In the genomic region with DNA sequence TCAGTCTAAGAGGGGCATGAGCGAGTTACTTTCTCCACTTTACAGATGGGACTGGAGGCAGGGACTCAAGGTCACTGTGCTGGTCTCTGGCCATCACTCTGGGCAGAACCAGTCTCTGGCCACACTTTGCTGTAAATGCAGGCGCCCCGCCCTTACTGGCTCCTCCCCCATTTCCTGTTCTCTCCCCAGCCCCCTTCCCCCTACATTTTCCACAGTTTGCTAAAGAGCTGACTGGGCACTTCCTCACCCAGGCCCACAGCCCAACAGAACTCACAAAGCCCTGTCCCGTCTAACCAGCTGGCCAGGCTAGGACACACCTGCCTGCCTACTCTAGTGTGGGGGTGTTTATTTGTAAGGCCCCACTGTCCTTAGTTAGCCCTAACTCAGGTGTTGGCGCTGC, we compare ENCODE assay signal across 8 mouse cellular contexts. TPM values are rescaled to one million over a fixed set of nuclear protein-coding genes. Genes with fewer than 3 reads are reported as not detected.
DNase-seq lines count a peak whose midpoint lies in the region; ATAC-seq and TF ChIP-seq lines count a peak whose summit lies in the region.

No protein-coding gene starts in this region.

- no peak for TF ChIP-seq CTCF in layer of hippocampus, adult 2 months (conservative IDR thresholded peaks at IDR 0.05)

- H3K9ac ChIP-seq in kidney, embryonic 14.5 days (ENCODE audit: low read depth, low read length): peak overlapping the region; percentile 45; the same call in 1 of the 2 replicates

- ATAC-seq in kidney, embryonic 14.5 days (ENCODE audit: low FRiP score, low TSS enrichment): peak; percentile 53

- H3K4me1 ChIP-seq in kidney, embryonic 14.5 days (ENCODE audit: control insufficient read depth, insufficient read depth, low read length): peaks cover 43% of the 10 kb centered on the region

- H3K9me3 ChIP-seq in kidney, embryonic 14.5 days (ENCODE audit: control insufficient read depth, low read length): no peaks in the 10 kb centered on the region

- no peaks in the 10 kb centered on the region for H3K27me3 ChIP-seq in kidney, embryonic 14.5 days (ENCODE audit: control insufficient read depth, insufficient read depth, low read length)

- no peak overlapping the region for H3K4me3 ChIP-seq in layer of hippocampus, adult 2 months
- H3K4me3 ChIP-seq in kidney, embryonic 14.5 days (ENCODE audit: low read length): no peak overlapping the region

- peak overlapping the region; percentile 28; the same call in 1 of the 2 replicates for H3K27ac ChIP-seq in layer of hippocampus, adult 2 months
- peak overlapping the region; percentile 61; the same call in 1 of the 2 replicates for H3K27ac ChIP-seq in kidney, embryonic 14.5 days (ENCODE audit: low read depth, low read length)

- DNase-seq in layer of hippocampus, adult 2 months (ENCODE audit: low spot score in 2 of 2): no peak
- no peak for DNase-seq in layer of hippocampus, postnatal 14 days (ENCODE audit: low spot score in 2 of 2)
- peak; percentile 35 to 43 for DNase-seq in gastrocnemius, adult 8-10 months (ENCODE audit: low spot score in 2 of 2)
- peak; percentile 94 for DNase-seq in lung, postnatal 10 days
- DNase-seq in testis, postnatal 14 days (ENCODE audit: low spot score): peak; percentile 43
- DNase-seq in cerebellum, adult 18-20 months: no peak
- no peak for DNase-seq in frontal cortex, postnatal 14 days (ENCODE audit: low spot score in 2 of 2)

- H3K36me3 ChIP-seq in kidney, embryonic 14.5 days (ENCODE audit: control insufficient read depth, insufficient read depth, low read length): peaks cover 2% of the 10 kb centered on the region; the same call in 1 of the 2 replicates

- no peak overlapping the region for H3K4me2 ChIP-seq in kidney, embryonic 14.5 days (replicated peaks; ENCODE audit: low read depth, low read length)

- 29% methylated on average over 5 of the region's 5 CpGs for WGBS in kidney, embryonic 14.5 days

RNA-seq across cellular contexts. Expression of gene Cep295nl, which starts 6.6 kb away (rescaled TPM):
- 1 to 10 TPM; 1.1 to 1.6 TPM for total RNA-seq in layer of hippocampus, adult 2 months (2021)
- total RNA-seq in layer of hippocampus, postnatal 14 days (2021): 1 to 10 TPM; 1.0 to 1.6 TPM
- total RNA-seq in gastrocnemius, adult 8-10 months (2022): 1 to 10 TPM in 1 of 4 experiments, under 1 TPM in 3; 0.41 to 1.0 (median 0.94) TPM
- 0.41 and 0.42 TPM in 2 replicates for polyA plus RNA-seq in kidney, embryonic 14.5 days (2014; fragmentation: Nextera tagmentation; extraction: Ambion mirVana)

RNA-seq across cellular contexts. Expression of gene Timp2, which starts 6.7 kb away (rescaled TPM):
- total RNA-seq in layer of hippocampus, adult 2 months (2021): 100 to 1,000 TPM; 168 to 196 TPM
- 100 to 1,000 TPM; 266 to 270 TPM for total RNA-seq in layer of hippocampus, postnatal 14 days (2021)
- 10 to 100 TPM; 41.0 to 82.5 (median 52.4) TPM for total RNA-seq in gastrocnemius, adult 8-10 months (2022)
- 58.7 and 102 TPM in 2 replicates for polyA plus RNA-seq in kidney, embryonic 14.5 days (2014; fragmentation: Nextera tagmentation; extraction: Ambion mirVana)

RNA-seq across cellular contexts. Expression of gene Lgals3bp, which starts 53.0 kb away (rescaled TPM):
- 10 to 100 TPM; 17.8 to 18.3 TPM for total RNA-seq in layer of hippocampus, adult 2 months (2021)
- 10 to 100 TPM; 11.1 to 14.4 TPM for total RNA-seq in layer of hippocampus, postnatal 14 days (2021)
- 10 to 100 TPM; 12.3 to 16.0 (median 14.3) TPM for total RNA-seq in gastrocnemius, adult 8-10 months (2022)
- polyA plus RNA-seq in kidney, embryonic 14.5 days (2014; fragmentation: Nextera tagmentation; extraction: Ambion mirVana): 11.8 and 13.0 TPM in 2 replicates

RNA-seq across cellular contexts. Expression of gene Usp36, which starts 58.8 kb away (rescaled TPM):
- 10 to 100 TPM; 26.5 to 28.5 TPM for total RNA-seq in layer of hippocampus, adult 2 months (2021)
- 10 to 100 TPM; 22.9 to 26.0 TPM for total RNA-seq in layer of hippocampus, postnatal 14 days (2021)
- 10 to 100 TPM; 13.1 to 16.7 (median 14.8) TPM for total RNA-seq in gastrocnemius, adult 8-10 months (2022)
- 12.2 and 18.1 TPM in 2 replicates for polyA plus RNA-seq in kidney, embryonic 14.5 days (2014; fragmentation: Nextera tagmentation; extraction: Ambion mirVana)

Comparison
In these comparisons a context has a peak if more than half of its experiments do, and no peak if none do; other contexts are left out.
1. DNase-seq: peak in gastrocnemius, adult 8-10 months (2 of 2), lung, postnatal 10 days (single experiment) and testis, postnatal 14 days (single experiment); none in layer of hippocampus, adult 2 months (0 of 2), layer of hippocampus, postnatal 14 days (0 of 2), cerebellum, adult 18-20 months (0 of 2) and frontal cortex, postnatal 14 days (0 of 2).